Mouse (Mus musculus): Measurements from ENCODE around the gene Acbd3.

DNA sequence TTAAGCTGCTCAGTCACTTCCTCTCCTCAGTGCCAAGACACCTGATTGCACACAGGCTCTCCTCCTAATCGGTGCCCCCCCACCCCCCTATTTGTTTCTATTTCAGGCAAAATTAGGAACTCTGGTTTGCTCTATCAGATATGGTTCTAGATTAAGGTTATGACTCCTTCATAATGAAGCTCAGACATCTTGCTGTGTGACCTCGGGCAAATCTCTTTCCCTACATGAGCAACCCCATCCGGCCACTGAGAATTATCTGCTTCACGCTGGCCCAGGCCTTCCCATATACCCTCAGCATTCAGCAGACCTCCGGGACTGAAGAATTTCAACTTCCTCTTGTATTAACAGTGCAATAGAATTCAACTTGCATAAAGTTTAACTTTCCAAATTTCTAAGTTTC lies 73.4 kb downstream of the Acbd3 start:
- TF ChIP-seq CTCF (IDR thresholded peaks at IDR 0.05; ENCODE audit: control insufficient read depth, insufficient read depth, low read length): no peak
- TF ChIP-seq POLR2A (IDR thresholded peaks at IDR 0.05; ENCODE audit: borderline replicate concordance, control insufficient read depth, low read depth, low read length): no peak
